Mouse (Mus musculus): Measurements from ENCODE around the gene Gm20481.
"Not testable (repeated sequence)": the region's sequence is repeated elsewhere in the genome, so short reads cannot be mapped to it uniquely, and the experiment has no call there.

Gm20481 gene

DNA sequence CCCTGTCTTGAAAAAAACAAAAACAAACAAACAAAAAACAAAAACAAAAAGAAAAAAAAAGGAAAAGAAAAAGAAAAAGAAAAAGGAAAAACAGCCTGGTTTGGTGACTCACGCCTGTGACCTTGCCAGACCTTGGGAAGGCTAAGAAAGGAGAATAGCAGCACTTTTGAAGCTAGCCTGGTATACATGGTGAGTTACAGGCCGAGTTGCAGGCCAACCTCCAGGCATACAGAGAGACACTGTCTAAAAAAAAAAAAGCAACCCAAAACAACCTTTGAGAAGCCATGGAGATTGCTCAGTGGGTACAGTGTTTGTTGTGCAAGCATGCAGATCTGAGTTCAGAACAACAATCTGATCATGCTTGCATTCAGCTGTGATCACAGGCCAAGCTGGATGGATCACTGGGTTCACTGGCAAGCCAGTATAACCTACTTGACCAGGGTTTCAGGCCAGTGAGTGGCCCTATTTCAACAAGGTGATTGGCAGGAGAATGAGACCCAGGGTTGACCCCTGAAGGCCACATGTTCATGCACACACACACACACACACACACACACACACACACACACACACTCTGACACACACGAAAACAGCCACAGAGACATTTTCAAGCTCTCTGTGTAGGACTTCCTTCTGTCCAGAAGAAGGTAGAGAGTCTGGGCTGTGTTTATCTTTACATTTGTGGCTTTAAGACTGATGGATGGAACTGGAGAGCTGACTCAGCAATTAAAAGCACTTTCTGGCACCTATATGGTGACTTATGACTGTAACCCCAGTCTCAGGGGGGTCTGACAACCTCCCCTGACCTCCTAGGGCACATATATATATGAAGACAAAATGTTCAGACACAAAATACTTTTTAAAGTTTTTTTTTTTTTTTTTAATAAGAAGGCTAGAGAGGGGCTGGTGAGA is 6.1 kb downstream of the Gm20481 start:
- no peak for DNase-seq (ENCODE audit: low spot score)

DNA sequence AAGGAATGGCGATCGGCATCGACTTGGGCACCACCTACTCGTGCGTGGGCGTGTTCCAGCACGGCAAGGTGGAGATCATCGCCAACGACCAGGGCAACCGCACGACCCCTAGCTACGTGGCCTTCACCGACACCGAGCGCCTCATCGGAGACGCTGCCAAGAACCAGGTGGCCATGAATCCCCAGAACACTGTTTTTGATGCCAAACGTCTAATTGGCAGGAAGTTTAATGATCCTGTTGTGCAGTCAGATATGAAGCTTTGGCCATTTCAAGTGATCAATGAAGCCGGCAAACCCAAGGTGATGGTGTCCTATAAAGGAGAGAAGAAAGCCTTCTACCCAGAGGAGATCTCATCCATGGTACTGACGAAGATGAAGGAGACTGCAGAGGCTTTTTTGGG is 7.3 kb downstream of the Gm20481 start:
- no peak for DNase-seq (ENCODE audit: low spot score)

DNA sequence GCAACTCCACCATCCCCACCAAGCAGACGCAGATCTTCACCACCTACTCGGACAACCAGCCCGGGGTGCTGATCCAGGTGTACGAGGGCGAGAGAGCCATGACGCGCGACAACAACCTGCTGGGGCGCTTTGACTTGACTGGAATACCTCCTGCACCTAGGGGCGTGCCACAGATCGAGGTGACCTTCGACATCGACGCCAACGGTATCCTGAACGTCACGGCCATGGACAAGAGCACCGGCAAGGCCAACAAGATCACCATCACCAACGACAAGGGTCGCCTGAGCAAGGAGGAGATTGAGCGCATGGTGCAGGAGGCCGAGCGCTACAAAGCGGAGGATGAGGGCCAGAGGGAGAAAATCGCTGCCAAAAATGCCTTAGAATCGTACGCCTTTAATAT is 8.5 kb downstream of the Gm20481 start:
- no peak for DNase-seq (ENCODE audit: low spot score)

DNA sequence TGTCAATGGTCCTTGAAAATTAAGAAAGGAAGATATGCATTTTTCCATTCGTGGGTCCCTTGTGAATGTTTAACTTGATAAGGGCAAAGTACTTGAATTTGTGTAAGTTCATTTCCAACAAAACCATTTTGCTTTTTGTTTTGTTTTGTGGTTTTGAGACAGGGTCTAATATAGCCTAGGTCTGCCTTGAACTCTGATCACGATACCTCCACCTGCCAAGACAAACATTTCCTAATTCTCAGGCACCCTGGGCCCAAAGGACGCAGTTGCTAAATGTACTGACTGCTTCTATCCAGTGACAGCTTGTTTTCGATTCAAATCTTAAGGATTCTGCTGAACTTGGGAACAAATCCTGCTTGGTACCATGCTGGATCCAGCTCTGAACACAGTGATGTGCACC is 9.9 kb downstream of the Gm20481 start:
- no peak for DNase-seq (ENCODE audit: low spot score)

DNA sequence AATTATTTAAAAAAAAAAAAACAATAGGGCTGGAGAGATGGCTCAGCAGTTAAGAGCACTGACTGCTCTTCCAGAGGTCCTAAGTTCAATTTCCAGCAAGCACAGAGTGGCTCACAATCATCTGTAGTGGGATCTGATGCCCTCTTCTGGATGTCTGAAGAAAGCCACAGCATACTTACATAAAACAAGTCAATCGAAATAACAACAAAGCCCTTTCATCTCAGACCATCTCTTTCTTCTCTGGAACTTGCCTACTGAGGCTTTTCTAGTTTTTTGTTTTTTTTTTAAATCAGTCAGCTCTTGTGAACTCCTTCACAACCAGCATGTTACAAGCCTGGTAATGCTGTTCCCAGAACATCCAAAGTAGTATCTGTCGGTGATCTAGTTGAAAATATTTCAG is 10.9 kb downstream of the Gm20481 start:
- DNase-seq (ENCODE audit: low spot score), result peak; percentile 81

DNA sequence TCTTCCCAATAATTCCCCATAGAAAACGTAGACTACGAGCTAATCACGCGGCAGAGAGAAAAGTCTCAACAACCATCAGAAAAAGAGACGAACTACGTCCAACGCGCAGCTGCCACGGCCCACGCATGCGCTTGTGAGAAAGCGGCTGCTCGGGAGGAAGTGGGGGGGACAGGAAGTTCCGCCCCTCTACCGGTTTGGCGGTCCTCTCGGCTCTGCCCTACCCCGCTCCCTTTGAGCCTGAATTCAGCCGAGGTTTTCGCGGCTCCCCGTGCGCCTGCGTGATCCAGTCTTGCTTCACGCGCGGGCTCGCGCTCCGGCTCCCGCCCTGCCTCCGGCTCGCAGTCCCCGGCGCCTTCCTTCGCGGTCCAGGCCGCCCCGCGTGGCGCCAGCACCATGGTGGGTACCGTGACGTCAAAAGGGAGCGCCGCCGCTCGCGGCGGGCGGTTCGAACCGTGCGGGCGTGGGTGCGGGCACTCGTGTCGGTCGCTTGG is 12.0 kb downstream of the Gm20481 start, which contains the start of gene Lsm2:
TSS of gene Lsm2 (plus strand) at position 173 of the 491 bp plus-strand sequence.
- DNase-seq (ENCODE audit: low spot score), result peak; percentile 97

DNA sequence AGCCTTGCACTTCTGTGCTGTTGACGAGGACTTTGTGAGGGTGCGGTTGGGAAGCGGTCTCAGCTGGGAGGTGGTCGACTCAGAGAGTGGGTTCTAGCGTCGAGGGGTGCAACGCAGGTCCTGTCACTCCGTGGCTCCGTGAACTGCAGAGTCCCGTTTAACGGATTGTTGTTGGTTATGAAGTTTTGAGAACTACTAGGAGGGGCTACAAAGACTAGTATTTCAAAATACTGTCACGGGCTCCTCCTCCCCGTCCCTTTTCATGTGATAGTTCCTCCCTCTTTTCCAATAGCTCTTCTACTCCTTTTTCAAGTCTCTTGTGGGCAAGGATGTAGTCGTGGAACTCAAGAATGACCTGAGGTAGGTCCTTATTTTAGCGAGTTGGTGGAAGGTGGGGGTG is 12.6 kb downstream of the Gm20481 start:
- DNase-seq (ENCODE audit: low spot score), result no peak

DNA sequence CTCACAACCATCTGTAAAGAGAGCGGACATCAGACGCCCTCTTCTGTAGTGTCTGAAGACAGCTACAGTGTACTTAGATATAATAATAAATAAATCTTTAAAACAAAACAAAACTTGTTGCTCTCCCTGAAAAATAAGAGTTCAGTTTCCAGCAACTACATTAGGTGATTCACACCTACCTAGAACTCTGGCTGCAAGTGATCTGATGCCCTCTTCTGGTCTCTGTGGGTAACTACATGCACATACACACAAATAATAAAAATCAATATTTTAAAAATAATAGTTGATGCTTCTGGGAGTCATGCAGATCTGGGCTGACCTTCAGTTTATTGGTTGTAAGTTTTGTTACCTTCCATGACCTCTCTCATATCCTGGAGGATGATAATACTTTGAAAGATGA is 14.5 kb downstream of the Gm20481 start:
- DNase-seq (ENCODE audit: low spot score), result peak; percentile 62

DNA sequence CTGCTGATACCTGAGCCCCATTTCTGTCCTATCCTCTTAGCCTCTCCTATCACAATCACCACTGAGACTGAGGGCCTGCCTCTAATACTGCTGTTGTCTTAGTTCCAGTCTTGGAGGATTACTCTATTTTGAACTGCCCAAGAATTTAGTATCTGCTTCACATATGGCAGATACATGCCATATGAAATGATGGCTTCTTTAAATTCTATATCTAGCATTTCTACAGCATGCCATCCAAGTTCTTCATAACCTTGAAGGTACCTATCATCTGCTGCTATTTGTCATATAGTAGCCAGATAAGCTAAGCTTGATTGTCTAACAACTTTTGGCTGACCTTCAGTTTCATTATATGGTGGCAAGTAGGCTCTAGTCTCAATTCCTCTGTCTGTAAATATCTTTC is 25.0 kb downstream of the Gm20481 start:
- no peak for DNase-seq (ENCODE audit: low spot score)

DNA sequence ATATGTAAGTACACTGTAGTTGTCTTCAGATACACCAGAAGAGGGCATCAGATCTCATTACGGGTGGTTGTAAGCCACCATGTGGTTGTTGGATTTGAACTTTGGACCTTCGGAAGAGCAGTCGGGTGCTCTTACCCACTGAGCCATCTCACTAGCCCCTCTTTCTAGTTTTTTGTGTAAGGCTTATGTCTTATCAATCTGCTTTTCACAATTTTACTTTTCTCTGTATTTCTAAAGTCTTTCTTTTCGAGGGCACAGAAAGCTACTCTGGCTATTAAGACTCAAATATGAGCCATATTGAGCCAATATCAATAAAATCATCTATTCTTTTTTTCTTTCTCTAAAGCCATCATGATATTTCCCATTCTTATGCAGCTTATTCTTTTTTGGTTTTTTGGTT is 25.5 kb downstream of the Gm20481 start:
- not testable (repeated sequence) for DNase-seq (ENCODE audit: low spot score)

DNA sequence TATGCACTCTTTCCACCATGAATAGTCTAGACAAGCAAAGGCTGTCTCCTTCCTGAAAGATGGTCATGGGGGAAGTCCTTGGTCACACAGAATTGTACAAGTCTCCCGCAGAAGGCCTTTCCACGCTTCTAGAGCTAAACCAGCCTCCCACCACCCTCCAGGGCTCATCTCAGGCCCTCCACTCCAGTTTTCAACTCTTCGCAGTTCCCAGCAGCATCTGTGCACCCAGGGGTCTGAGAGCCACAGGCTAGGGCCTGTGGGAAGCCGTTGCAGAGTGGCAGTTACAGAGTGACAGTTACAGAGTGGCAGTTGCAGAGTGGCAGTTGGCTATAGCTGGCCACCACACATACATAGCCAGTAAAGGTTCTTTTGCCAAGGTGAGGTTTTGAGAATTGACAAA is 26.2 kb downstream of the Gm20481 start:
- DNase-seq (ENCODE audit: low spot score), result not testable (repeated sequence)

DNA sequence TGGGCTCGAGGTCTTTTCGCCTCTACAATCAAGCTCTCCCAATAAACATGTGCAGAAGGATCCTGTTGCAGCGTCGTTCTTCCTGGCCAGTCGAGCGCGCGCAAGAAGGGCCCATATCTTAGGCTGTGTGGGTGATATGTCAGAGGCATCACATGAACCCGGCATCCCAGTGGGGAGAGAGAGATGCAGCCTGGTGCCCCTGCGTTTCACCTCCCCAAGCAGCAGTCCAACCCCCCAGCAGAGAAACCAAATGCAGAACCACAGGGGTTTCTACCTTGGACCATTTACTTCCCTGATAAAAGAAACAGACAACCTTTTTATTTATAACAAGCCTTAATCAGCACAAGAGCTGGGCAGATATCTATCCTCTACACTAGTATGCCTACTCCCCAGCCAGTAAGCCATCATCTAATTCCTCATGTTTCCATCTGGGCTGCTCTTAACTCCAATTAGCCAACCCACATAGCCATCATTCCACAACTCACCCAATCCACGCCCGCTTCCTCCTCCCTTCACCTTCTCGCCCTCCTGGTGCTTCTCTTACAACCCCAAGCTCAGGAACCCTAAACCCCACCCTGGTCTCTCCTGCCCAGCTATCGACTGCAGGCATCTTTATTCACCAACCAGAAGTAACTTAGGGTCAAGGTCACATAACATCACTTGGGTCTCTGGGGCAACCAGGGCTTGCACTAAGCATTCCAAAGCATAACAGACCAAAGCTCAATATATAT is 26.9 kb downstream of the Gm20481 start:
- DNase-seq (ENCODE audit: low spot score), result no peak

DNA sequence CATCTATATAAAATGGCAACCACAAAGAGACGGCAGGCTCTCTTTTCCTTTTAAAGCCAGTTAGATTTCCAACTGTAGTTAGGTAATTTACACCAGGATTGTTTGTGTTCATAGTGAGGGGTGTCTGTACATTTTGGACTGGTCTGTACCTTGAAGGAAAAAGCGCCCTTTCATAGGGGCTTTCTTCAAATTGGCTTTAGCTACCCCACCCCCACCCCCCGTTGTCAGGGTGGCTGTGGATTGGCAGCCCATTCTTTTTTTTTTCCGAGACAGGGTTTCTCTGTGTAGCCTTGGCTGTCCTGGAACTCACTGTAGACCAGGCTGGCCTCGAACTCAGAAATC is 27.4 kb downstream of the Gm20481 start:
- no peak for DNase-seq (ENCODE audit: low spot score)

DNA sequence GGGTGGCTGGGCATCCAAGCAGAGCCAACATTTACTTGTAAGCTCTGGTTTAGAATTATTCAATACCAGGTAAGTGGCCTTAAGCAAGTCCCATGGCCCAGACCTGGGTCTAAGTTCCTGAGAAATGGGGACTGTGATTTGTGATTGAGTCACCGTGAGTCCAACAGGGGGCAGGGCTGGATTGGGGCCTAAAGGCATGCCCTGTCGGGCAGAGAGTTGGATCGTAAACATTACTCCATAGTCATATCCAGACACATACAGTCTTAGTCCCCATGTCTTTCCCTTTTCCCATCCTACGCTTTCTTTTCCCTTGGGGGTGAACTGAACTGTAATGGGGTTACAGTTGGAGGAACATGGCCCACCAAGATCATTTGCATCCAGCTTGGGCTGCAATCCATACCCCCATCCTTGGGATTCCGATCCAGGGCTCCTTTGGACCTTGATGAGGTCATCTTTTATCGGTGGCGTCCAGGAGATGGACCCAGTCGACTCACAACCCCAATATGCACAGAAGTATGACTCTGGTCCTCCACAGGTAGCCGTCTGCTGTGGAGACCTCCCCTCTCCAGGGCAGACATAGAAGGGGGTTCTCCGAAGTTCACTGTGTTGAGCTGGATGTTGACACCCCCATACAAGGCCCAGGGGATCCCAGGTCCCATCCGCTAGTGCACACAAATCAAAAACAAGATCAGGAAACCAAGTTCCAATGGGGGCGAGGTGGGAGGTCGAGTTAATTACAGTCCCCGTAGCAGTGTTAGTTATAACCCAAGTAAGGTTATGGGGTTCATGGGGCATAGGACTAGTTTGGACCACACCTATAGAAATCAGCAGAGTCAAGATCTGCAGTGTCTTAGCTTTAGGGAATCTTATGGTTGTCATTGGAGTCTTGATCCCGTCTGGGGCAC is 29.1 kb downstream of the Gm20481 start:
- DNase-seq (ENCODE audit: low spot score), result no peak

DNA sequence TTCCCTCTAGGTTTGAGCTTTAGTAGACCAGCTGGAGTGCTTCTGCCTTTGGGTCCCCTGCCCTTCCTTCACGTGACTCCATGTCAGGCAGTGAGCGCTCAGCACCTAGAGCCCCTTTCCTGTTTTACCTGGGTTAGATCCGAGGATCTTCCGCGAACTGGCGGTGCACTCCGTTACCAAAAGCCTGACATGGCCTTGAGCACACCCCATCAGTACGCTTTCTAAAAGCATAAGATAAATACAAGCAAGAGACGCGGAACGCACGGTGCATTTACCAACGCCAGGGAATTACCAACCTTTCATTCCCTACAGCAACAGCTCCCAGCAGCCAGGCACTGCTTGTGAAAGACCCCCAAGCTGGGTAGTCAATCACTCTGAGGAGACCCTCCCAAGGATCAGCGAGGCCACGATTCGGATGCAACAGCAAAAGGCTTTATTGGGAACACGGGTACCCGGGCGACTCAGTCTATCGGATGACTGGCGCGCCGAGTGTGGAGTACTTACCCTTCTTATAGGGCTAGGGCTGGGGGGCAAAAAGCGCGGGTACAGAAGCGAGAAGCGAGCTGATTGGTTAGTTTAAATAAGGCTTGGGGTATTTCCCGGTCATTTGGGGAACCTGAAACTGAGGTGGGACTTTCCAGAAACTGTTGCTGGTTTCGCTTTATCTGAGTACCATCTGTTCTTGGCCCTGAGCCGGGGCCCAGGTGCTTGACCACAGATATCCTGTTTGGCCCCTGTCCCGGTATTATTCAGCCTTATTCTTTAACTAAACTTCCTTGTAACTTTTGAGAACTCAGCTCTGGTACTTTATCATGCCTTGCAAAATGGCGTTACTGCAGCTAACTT is 30.4 kb downstream of the Gm20481 start:
- peak; percentile 24 for DNase-seq (ENCODE audit: low spot score)

DNA sequence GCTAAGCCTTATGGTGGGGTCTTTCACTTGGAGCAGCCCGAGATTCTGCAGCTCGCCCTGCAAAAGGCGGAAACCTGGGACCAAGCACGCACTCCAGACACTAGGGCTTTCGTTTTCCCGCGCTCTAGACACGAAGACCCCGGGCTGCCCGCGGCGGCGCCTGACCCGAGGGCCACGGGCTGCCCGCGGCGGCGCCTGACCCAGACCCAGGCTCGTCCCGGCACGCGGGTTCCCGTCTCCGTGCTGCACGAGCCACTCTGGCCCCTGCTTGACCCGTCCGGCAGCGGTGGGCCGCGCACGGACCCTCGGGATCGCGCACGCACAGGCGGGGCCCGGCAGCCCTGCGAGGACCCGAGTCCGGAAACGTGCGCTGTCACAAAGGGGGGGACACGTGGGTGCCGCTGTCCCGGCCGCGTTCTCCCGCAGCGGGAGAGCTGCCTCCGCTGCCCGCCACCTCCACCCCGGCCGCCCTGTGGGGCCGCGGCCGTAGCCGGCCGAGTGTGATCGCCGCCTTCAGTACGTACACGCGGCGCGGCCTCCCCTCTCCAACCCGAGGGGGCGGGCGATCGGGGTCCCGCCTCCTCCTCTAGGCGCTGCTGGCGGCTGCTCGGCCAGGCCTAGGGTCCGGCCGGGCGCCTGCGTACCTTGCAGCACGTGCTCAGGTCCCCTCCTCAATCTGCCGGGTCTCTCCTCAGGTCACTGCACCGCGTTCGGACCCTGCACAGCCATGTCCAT is 31.2 kb downstream of the Gm20481 start, which contains the start of gene Vars:
TSS of gene Vars (plus strand) at position 271 of the 735 bp plus-strand sequence.
- peak; percentile 95 for DNase-seq (ENCODE audit: low spot score)

DNA sequence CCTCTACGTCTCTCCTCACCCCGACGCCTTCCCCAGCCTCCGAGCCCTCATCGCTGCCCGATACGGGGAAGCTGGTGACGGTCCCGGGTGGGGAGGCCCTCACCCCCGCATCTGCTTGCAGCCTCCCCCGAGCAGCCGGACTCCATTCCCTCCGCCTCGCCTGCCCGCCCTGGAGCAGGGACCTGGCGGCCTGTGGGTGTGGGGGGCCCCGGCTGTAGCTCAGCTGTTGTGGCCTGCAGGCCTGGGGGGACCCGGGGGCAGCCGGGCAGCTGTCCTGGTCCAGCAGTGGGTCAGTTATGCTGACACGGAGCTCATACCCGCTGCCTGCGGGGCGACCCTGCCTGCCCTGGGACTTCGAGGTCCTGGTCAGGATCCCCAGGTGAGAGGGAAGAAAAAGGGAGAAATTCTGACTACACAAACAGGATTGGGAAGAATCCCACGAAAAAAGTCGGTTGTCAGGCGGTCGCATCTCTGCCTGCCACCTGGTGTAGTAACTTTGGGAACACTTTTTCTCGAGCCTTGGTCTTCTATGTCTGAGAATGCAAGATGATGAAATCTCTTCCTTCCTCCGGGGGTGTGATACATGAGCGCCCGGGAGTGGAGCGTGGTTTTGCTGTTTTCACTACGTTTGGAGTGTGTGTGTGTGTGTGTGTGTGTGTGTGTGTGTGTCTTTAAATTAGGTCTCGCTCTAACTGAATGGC is 31.9 kb downstream of the Gm20481 start:
- no peak for DNase-seq (ENCODE audit: low spot score)

DNA sequence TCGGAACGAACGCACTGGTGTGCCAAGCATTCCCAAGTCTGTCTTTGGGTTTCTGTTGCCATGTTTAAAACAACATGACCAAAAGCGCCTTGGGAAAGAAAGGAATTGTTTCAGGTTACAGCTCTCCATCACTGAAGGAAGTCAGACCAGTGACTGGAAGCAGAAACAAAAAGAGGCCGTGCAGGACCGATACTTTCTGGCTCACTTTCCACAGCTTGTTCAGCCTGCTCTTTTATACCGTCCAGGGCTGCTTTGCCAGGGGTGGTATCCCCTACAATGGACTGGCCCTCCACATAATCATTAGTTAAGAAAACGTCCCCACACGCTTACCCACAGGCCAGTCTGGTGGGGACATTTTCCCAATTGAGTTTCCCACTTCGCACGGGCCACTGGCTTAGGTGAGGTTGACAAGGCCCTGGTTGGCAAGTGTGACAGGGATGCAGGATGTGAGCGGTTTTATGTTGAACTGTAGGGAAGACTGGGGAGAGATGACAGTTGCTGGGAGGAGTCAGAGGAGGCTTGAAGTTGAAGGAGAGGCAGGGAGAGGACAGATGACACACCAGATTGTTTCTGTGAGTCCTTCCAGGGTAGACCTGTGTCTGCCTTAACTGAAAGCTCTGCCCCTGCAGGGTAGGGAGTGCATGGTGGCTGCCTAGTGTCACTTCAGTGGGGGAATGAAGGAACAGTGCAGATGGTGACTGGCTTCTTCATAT is 32.6 kb downstream of the Gm20481 start:
- peak; percentile 24 for DNase-seq (ENCODE audit: low spot score)
